Mouse (Mus musculus): ENCODE data around the gene Chst7. TPM values are rescaled to one million over a fixed set of nuclear protein-coding genes. Genes with fewer than 3 reads are reported as not detected.

Chst7 gene
- polyA plus RNA-seq (2012; fragmentation: generic; extraction: Trizol), result 1.7 TPM

DNA sequence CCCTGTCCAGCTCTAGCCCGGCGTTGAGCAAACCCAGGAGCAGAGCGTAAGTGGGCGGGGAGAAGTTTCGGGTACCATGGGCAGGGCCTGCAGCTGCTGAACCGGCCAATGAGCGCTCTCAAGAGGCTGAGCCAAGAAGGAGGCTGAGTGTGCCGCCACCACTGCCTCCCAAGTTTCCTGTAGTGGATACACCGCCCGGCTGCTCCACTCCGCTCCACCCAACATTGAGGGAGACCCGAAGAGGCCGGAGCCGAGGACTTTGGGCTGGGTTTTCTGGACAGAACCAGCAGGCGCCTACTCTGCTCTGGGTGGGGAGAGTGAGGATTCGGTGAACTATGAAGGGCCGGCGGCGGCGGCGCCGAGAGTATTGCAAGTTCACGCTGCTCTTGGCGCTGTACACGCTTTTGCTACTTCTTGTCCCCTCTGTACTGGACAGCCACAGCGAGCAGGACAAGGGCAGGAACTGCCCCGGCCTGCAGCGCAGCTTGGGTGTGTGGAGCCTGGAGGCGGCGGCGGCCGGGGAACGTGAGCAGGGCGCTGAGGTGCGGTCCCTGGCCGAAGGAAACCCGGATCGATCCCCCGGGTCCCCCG lies at the start of gene Chst7:
Chst7 (plus strand) TSS at position 180 of the 591 bp plus-strand sequence.
- H3ac ChIP-seq (ENCODE audit: control insufficient read depth, insufficient read length), result no peak within 1 kb of the TSS
- no peak for TF ChIP-seq TCF12 (IDR thresholded peaks at IDR 0.05; ENCODE audit: insufficient read depth, poor library complexity, severe bottlenecking)
- TF ChIP-seq POLR2A (IDR thresholded peaks at IDR 0.05; ENCODE audit: insufficient read length, low read depth), result peak; percentile 44
- H3K27me3 ChIP-seq (ENCODE audit: control insufficient read depth, insufficient read depth, insufficient read length), result no peaks in the 10 kb centered on the region
- H3K4me3 ChIP-seq, result peak within 1 kb of the TSS; percentile 17
- H3K36me3 ChIP-seq (ENCODE audit: control insufficient read depth, insufficient read depth), result no peaks in the 10 kb centered on the region
- H3K79me2 ChIP-seq (ENCODE audit: control insufficient read depth, insufficient read depth), result no peaks in the 10 kb centered on the region
- peak within 1 kb of the TSS; percentile 56 for H3K4me2 ChIP-seq (ENCODE audit: low read depth)

DNA sequence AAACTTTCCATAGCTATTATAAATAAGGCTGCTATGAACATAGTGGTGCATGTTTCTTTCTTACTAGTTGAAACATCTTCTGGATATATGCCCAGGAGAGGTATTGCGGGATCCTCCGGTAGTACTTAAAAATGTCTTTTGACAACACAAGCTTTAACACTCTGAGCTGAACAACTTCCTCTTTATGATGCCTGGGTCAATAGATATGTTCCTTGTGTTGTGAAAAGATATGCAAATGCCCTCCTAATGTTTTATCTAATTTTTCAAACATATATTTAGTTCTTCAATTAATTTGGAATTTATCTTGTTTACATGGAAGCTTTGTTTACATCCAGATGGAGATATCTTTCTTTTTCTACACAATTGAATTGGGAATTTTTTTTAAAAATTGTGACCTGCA lies 47.1 kb upstream of the Chst7 start:
- H3K4me2 ChIP-seq (ENCODE audit: low read depth), result no peak overlapping the region
- H3ac ChIP-seq (ENCODE audit: control insufficient read depth, insufficient read length), result no peak overlapping the region
- no peaks in the 10 kb centered on the region for H3K79me2 ChIP-seq (ENCODE audit: control insufficient read depth, insufficient read depth)
- no peak for TF ChIP-seq POLR2AphosphoS2 (IDR thresholded peaks at IDR 0.05; ENCODE audit: insufficient read length, low read depth)
- no peak for TF ChIP-seq MYOG (IDR thresholded peaks at IDR 0.05; ENCODE audit: control insufficient read depth in 1 of 3, insufficient read depth in 1 of 3, insufficient read length in 2 of 3, low read depth in 2 of 3)
- no peak for TF ChIP-seq E2F4 (IDR thresholded peaks at IDR 0.05; ENCODE audit: insufficient read depth)
- TF ChIP-seq TCF3 (IDR thresholded peaks at IDR 0.05; ENCODE audit: insufficient read length, low read depth), result no peak
- no peak for TF ChIP-seq SRF (IDR thresholded peaks at IDR 0.05; ENCODE audit: control insufficient read depth, insufficient read length, low read depth)
- no peak for TF ChIP-seq MAX (IDR thresholded peaks at IDR 0.05; ENCODE audit: low read depth)
- TF ChIP-seq MYOD1 (IDR thresholded peaks at IDR 0.05; ENCODE audit: control insufficient read depth in 1 of 3, insufficient read length in 2 of 3, low read depth in 2 of 3), result no peak
- no peak for TF ChIP-seq CEBPB (IDR thresholded peaks at IDR 0.05; ENCODE audit: insufficient read depth, poor library complexity, severe bottlenecking)
- no peak for TF ChIP-seq USF1 (IDR thresholded peaks at IDR 0.05; ENCODE audit: low read depth)
- no peak for TF ChIP-seq REST (IDR thresholded peaks at IDR 0.05; ENCODE audit: insufficient read depth, insufficient read length)
- TF ChIP-seq TCF12 (IDR thresholded peaks at IDR 0.05; ENCODE audit: insufficient read depth, poor library complexity, severe bottlenecking), result no peak
- TF ChIP-seq POLR2A (IDR thresholded peaks at IDR 0.05; ENCODE audit: insufficient read length, low read depth), result no peak
- no peaks in the 10 kb centered on the region for H3K27me3 ChIP-seq (ENCODE audit: control insufficient read depth, insufficient read depth, insufficient read length)
- H3K4me3 ChIP-seq, result no peak overlapping the region
- no peaks in the 10 kb centered on the region for H3K36me3 ChIP-seq (ENCODE audit: control insufficient read depth, insufficient read depth)

DNA sequence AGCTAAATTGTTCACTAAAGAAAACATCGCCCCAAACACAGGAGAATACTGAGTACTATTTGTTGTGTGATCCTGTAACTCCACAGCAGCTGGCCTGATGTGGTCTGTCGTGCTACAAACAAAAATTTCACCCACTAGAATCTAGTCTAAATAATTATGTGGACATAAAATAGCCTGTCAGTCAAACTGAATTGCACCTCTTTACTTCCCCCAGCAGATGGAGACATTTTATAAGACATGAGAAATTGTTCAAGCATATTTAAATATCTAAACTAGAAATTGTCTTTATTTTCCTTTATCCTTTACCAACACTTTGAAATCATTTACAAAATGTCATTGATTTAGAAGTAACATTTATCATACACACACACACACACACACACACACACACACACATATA lies 38.4 kb upstream of the Chst7 start:
- TF ChIP-seq MYOD1 (IDR thresholded peaks at IDR 0.05; ENCODE audit: control insufficient read depth in 1 of 3, insufficient read length in 2 of 3, low read depth in 2 of 3), result no peak
- TF ChIP-seq CEBPB (IDR thresholded peaks at IDR 0.05; ENCODE audit: insufficient read depth, poor library complexity, severe bottlenecking), result no peak
- no peak for TF ChIP-seq USF1 (IDR thresholded peaks at IDR 0.05; ENCODE audit: low read depth)
- TF ChIP-seq MYOG (IDR thresholded peaks at IDR 0.05; ENCODE audit: control insufficient read depth in 1 of 3, insufficient read depth in 1 of 3, insufficient read length in 2 of 3, low read depth in 2 of 3), result no peak
- TF ChIP-seq MAX (IDR thresholded peaks at IDR 0.05; ENCODE audit: low read depth), result no peak
- no peak for TF ChIP-seq POLR2AphosphoS2 (IDR thresholded peaks at IDR 0.05; ENCODE audit: insufficient read length, low read depth)
- Histone ChIP-seq H3K4me2 (ENCODE audit: low read depth) (no peak overlapping the region), H3K27me3 (ENCODE audit: control insufficient read depth, insufficient read depth, insufficient read length) (no peaks in the 10 kb centered on the region), H3K36me3 (ENCODE audit: control insufficient read depth, insufficient read depth) (no peaks in the 10 kb centered on the region), H3ac (ENCODE audit: control insufficient read depth, insufficient read length) (no peak overlapping the region), H3K4me3 (no peak overlapping the region), H3K79me2 (ENCODE audit: control insufficient read depth, insufficient read depth) (no peaks in the 10 kb centered on the region)

DNA sequence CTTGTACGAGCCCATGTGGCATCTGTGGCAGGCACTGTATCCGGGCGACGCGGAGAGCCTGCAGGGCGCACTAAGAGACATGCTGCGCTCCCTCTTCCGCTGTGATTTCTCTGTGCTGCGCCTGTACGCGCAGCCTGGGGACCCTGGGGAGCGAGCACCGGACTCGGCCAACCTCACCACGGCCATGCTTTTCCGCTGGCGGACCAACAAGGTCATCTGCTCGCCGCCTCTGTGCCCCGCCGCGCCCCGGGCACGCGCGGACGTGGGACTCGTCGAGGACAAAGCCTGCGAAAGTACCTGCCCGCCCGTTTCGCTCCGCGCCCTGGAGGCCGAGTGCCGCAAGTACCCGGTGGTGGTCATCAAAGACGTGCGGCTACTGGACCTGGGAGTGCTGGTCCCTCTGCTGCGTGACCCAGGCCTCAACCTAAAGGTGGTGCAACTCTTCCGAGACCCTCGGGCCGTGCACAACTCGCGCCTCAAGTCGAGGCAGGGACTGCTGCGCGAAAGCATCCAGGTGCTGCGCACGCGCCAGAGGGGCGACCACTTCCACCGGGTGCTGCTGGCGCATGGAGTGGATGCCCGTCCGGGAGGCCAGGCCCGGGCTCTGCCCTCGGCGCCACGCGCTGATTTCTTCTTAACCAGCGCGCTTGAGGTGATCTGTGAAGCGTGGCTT lies 872 bp downstream of the Chst7 start:
- no peak for TF ChIP-seq SRF (IDR thresholded peaks at IDR 0.05; ENCODE audit: control insufficient read depth, insufficient read length, low read depth)
- H3K4me3 ChIP-seq, result peak overlapping the region; percentile 17

DNA sequence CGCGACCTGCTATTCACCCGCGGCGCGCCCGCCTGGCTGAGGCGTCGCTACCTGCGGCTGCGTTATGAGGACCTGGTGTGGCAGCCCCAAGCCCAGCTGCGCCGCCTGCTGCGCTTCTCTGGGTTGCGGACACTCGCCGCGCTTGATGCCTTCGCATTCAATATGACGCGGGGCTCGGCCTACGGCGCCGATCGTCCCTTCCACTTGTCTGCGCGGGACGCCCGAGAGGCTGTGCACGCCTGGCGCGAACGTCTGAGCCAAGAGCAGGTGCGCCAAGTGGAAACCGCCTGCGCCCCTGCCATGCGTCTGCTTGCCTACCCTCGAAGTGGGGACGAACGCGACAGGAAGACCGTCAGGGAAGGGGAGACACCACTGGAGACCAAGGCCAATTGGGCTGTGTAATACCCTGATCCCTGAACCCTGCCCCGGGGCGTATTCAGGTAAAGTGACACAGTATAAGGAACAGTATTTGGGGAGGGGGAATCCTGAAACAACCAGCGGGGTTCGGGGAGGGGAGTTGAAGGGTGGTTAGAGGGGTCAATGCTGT lies 1.5 kb downstream of the Chst7 start:
- TF ChIP-seq TCF12 (IDR thresholded peaks at IDR 0.05; ENCODE audit: insufficient read depth, poor library complexity, severe bottlenecking), result no peak
- no peak for TF ChIP-seq SRF (IDR thresholded peaks at IDR 0.05; ENCODE audit: control insufficient read depth, insufficient read length, low read depth)
- TF ChIP-seq REST (IDR thresholded peaks at IDR 0.05; ENCODE audit: insufficient read depth, insufficient read length), result no peak
- TF ChIP-seq MYOG (IDR thresholded peaks at IDR 0.05; ENCODE audit: control insufficient read depth in 1 of 3, insufficient read depth in 1 of 3, insufficient read length in 2 of 3, low read depth in 2 of 3), result no peak
- TF ChIP-seq POLR2AphosphoS2 (IDR thresholded peaks at IDR 0.05; ENCODE audit: insufficient read length, low read depth), result no peak
- TF ChIP-seq USF1 (IDR thresholded peaks at IDR 0.05; ENCODE audit: low read depth), result no peak
- Histone ChIP-seq H3K4me2 (ENCODE audit: low read depth) (no peak overlapping the region), H3K27me3 (ENCODE audit: control insufficient read depth, insufficient read depth, insufficient read length) (no peaks in the 10 kb centered on the region)

More for the DNA sequence above, 872 bp downstream of the Chst7 start:
- peak overlapping the region; percentile 56 for H3K4me2 ChIP-seq (ENCODE audit: low read depth)
- H3K79me2 ChIP-seq (ENCODE audit: control insufficient read depth, insufficient read depth), result no peaks in the 10 kb centered on the region
- H3K36me3 ChIP-seq (ENCODE audit: control insufficient read depth, insufficient read depth), result no peaks in the 10 kb centered on the region
- H3K27me3 ChIP-seq (ENCODE audit: control insufficient read depth, insufficient read depth, insufficient read length), result no peaks in the 10 kb centered on the region
- H3ac ChIP-seq (ENCODE audit: control insufficient read depth, insufficient read length), result no peak overlapping the region

More for the DNA sequence above, 1.5 kb downstream of the Chst7 start:
- H3K79me2 ChIP-seq (ENCODE audit: control insufficient read depth, insufficient read depth), result no peaks in the 10 kb centered on the region
- H3K36me3 ChIP-seq (ENCODE audit: control insufficient read depth, insufficient read depth), result no peaks in the 10 kb centered on the region
- no peak overlapping the region for H3ac ChIP-seq (ENCODE audit: control insufficient read depth, insufficient read length)
- H3K4me3 ChIP-seq, result peak overlapping the region; percentile 17

Data from myocyte (in vitro differentiated cells).